In the genomic region with DNA sequence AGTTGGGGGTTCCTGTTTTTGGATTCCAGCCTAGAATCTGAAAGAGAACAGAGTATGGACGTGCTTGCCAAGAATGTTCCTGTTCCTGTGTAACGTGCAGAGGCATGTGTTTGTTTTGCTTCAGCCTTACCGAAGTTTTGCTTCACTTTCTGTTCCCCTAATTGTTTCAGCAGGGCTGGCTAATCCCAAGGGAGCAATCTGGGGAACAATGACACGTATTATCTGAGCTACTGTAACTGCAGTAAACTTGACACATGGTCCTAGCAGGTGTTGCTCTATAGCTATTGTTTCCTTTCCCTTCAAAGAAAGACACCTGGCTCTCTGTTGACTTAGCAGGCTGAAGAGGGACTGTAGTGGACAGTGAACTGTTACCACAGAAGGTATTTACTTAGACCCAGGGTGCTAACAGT, we compare ENCODE assay signal across 8 mouse cellular contexts. TPM values are rescaled to one million over a fixed set of nuclear protein-coding genes. Genes with fewer than 3 reads are reported as not detected.
DNase-seq lines count a peak whose midpoint lies in the region; ATAC-seq and TF ChIP-seq lines count a peak whose summit lies in the region.

No protein-coding gene starts in this region.

- ATAC-seq in embryonic facial prominence, embryonic 15.5 days (ENCODE audit: insufficient number of reproducible peaks, low FRiP score, low TSS enrichment, low read depth) = peak; percentile 83
- ATAC-seq in erythroid progenitor cell, adult 5-6 weeks (replicated peaks; ENCODE audit: low FRiP score, poor library complexity, severe bottlenecking) = no peak

- 18% methylated on average over 4 of the region's 4 CpGs for WGBS in embryonic facial prominence, embryonic 15.5 days

- H3K9ac ChIP-seq in embryonic facial prominence, embryonic 15.5 days = no peak overlapping the region

- H3K36me3 ChIP-seq in embryonic facial prominence, embryonic 15.5 days = no peaks in the 10 kb centered on the region

- no peak for DNase-seq in layer of hippocampus, adult 2 months (ENCODE audit: low spot score in 2 of 2)
- no peak for DNase-seq in layer of hippocampus, adult 9-10 months (ENCODE audit: low spot score)
- peak; percentile 44 for DNase-seq in heart, postnatal 4 days
- peak; percentile 39 for DNase-seq in mesoderm, embryonic 11.5 days (ENCODE audit: low read depth, low spot score)
- DNase-seq in cerebellum, adult 8-10 months = no peak
- no peak for DNase-seq in left cerebral cortex, adult 9 months (ENCODE audit: low spot score in 2 of 2)

- no peak overlapping the region for H3K4me2 ChIP-seq in embryonic facial prominence, embryonic 15.5 days (replicated peaks)

- H3K4me3 ChIP-seq in layer of hippocampus, adult 2 months = no peak overlapping the region
- no peak overlapping the region for H3K4me3 ChIP-seq in embryonic facial prominence, embryonic 15.5 days (replicated peaks)

- no peak for TF ChIP-seq CTCF in layer of hippocampus, adult 2 months (conservative IDR thresholded peaks at IDR 0.05)

- peak overlapping the region; percentile 36; the same call in 1 of the 2 replicates for H3K27ac ChIP-seq in layer of hippocampus, adult 2 months
- H3K27ac ChIP-seq in embryonic facial prominence, embryonic 15.5 days (replicated peaks) = peak overlapping the region; percentile 39; the same call in 1 of the 2 replicates

- H3K4me1 ChIP-seq in embryonic facial prominence, embryonic 15.5 days = peaks cover 12% of the 10 kb centered on the region; the same call in 1 of the 2 replicates

- H3K9me3 ChIP-seq in embryonic facial prominence, embryonic 15.5 days (replicated peaks) = no peaks in the 10 kb centered on the region

- no peaks in the 10 kb centered on the region for H3K27me3 ChIP-seq in embryonic facial prominence, embryonic 15.5 days

RNA-seq across cellular contexts. Expression of a gene that starts 25.3 kb away (rescaled TPM):
- 10 to 100 TPM; 17.5 to 17.9 TPM for total RNA-seq in layer of hippocampus, adult 2 months (2021)
- 9.4 and 10.3 TPM in 2 replicates for polyA plus RNA-seq in embryonic facial prominence, embryonic 15.5 days (2015; fragmentation: Nextera tagmentation; extraction: Ambion mirVana)
- 10 to 100 TPM in 1 of 2 experiments, 1 to 10 TPM in 1; 8.6 to 12.1 TPM for total RNA-seq in heart, postnatal 4 days (2021)
- total RNA-seq in erythroid progenitor cell, adult 5-6 weeks (2015; ENCODE audit: low replicate concordance) = 2.1 TPM in 1 of 2 replicates, not detected in the other
- total RNA-seq in erythroid progenitor cell, adult 5-6 weeks (2017; ENCODE audit: low replicate concordance) = not detected in 2 replicates

Comparison
In these comparisons a context has a peak if more than half of its experiments do, and no peak if none do; other contexts are left out.
1. DNase-seq: peak in heart, postnatal 4 days (single experiment) and mesoderm, embryonic 11.5 days (single experiment); none in layer of hippocampus, adult 2 months (0 of 2), layer of hippocampus, adult 9-10 months (single experiment), cerebellum, adult 8-10 months (single experiment) and left cerebral cortex, adult 9 months (0 of 2).